Mouse (Mus musculus) CH12.LX (cell line): ENCODE data around the gene Tigar. TPM values are rescaled to one million over a fixed set of nuclear protein-coding genes. Genes with fewer than 3 reads are reported as not detected.

Source experiments
- DNase-seq: peaks from one replicate; pipeline ENCODE4 v3.0.0-alpha.2; 2013; ENCODE audit errors: extremely low read depth
- H3K27ac ChIP-seq: 2 replicates; pipeline ENCODE4 v1.5.1; 2012; ENCODE audit warnings: low read depth, mild to moderate bottlenecking, control low read depth, moderate library complexity; ENCODE audit not compliant: insufficient read depth
- H3K27me3 ChIP-seq: replicated peaks from 2 replicates; pipeline ENCODE3; 2012; ENCODE audit warnings: inconsistent platforms
- H3K36me3 ChIP-seq, 2 experiments: replicated peaks in 1 of 2; 2 replicates each; pipeline versions ENCODE3 to v1.6.1; 2012; ENCODE audit warnings: inconsistent platforms in 1 of 2, low read length in 1 of 2, mild to moderate bottlenecking in 1 of 2, mixed read lengths in 1 of 2, moderate library complexity in 1 of 2; ENCODE audit not compliant: control insufficient read depth in 1 of 2, insufficient read depth in 1 of 2
- H3K4me1 ChIP-seq, 2 experiments: 2 replicates each; pipeline ENCODE4 v1.6.1; 2012; ENCODE audit warnings: inconsistent platforms in 1 of 2, moderate library complexity in 1 of 2; ENCODE audit not compliant: insufficient read depth in 2 of 2, control insufficient read depth in 1 of 2
- H3K4me2 ChIP-seq: 2 replicates; pipeline ENCODE4 v1.6.1; 2012; ENCODE audit warnings: low read depth, mild to moderate bottlenecking, control low read depth; ENCODE audit not compliant: poor library complexity, insufficient read depth, severe bottlenecking
- H3K4me3 ChIP-seq, 3 experiments: fragments of 150-350 bp in 1 of 3; sonication (generic) in 1 of 3; replicated peaks in 1 of 3; 2 replicates each; pipeline versions ENCODE3 to v1.5.1; 2011 to 2012; ENCODE audit warnings: low read depth in 2 of 3, low read length in 2 of 3, mild to moderate bottlenecking in 2 of 3, moderate library complexity in 2 of 3, control low read depth in 1 of 3, improper control_type of control experiment in 1 of 3, inconsistent platforms in 1 of 3, mixed read lengths in 1 of 3; ENCODE audit not compliant: poor library complexity in 1 of 3
- H3K79me2 ChIP-seq: replicated peaks from 2 replicates; pipeline ENCODE4 v1.6.1; 2012; ENCODE audit warnings: mild to moderate bottlenecking, moderate library complexity; ENCODE audit not compliant: control insufficient read depth, poor library complexity, insufficient read depth, severe bottlenecking; ENCODE audit errors: extremely low read depth
- H3K9ac ChIP-seq: 2 replicates; pipeline ENCODE4 v1.6.1; 2012; ENCODE audit warnings: low read depth, mild to moderate bottlenecking, control low read depth, moderate library complexity; ENCODE audit not compliant: insufficient read depth
- H3K9me3 ChIP-seq: replicated peaks from 2 replicates; pipeline ENCODE3; 2012; ENCODE audit warnings: low read length, inconsistent platforms, mixed read lengths
- CHD2 ChIP-seq: IDR thresholded peaks from 2 replicates; pipeline ENCODE4 v1.6.1; 2011; ENCODE audit warnings: low read length, improper control_type of control experiment
- CTCF ChIP-seq, 2 experiments: IDR thresholded peaks in 1 of 2; conservative IDR thresholded peaks in 1 of 2; 2 replicates each; pipeline ENCODE4 v1.5.1; 2011 to 2012; ENCODE audit warnings: low read depth in 2 of 2, low read length in 2 of 2, improper control_type of control experiment in 1 of 2, inconsistent platforms in 1 of 2, mild to moderate bottlenecking in 1 of 2, moderate library complexity in 1 of 2
- E2F4 ChIP-seq: IDR thresholded peaks from 2 replicates; pipeline ENCODE4 v1.6.1; 2011; ENCODE audit warnings: low read depth, low read length, improper control_type of control experiment; ENCODE audit not compliant: insufficient replicate concordance
- ELF1 ChIP-seq: IDR thresholded peaks from 2 replicates; pipeline ENCODE4 v1.6.1; 2014; ENCODE audit warnings: low read depth, mild to moderate bottlenecking, inconsistent platforms, low read length, improper control_type of control experiment
- EP300 ChIP-seq: IDR thresholded peaks from 2 replicates; pipeline ENCODE4 v1.6.1; 2011; ENCODE audit warnings: low read length, improper control_type of control experiment
- GABPA ChIP-seq: IDR thresholded peaks from 2 replicates; pipeline ENCODE4 v1.6.1; 2012; ENCODE audit warnings: low read depth, low read length, improper control_type of control experiment, inconsistent platforms; ENCODE audit not compliant: insufficient replicate concordance
- HCFC1 ChIP-seq: IDR thresholded peaks from 2 replicates; pipeline ENCODE4 v1.6.1; 2012; ENCODE audit warnings: low read depth, mild to moderate bottlenecking, inconsistent platforms, low read length, improper control_type of control experiment
- KAT2A ChIP-seq: IDR thresholded peaks from 2 replicates; pipeline ENCODE4 v1.6.1; 2012; ENCODE audit warnings: low read length, improper control_type of control experiment, inconsistent platforms; ENCODE audit not compliant: insufficient replicate concordance
- MAFK ChIP-seq: IDR thresholded peaks from 2 replicates; pipeline ENCODE4 v1.6.1; 2011; ENCODE audit warnings: low read length, improper control_type of control experiment; ENCODE audit not compliant: insufficient replicate concordance
- MAZ ChIP-seq: IDR thresholded peaks from 2 replicates; pipeline ENCODE4 v1.6.1; 2012; ENCODE audit warnings: low read depth, mild to moderate bottlenecking, inconsistent platforms, low read length, improper control_type of control experiment, moderate library complexity
- PAX5 ChIP-seq: IDR thresholded peaks from 2 replicates; pipeline ENCODE4 v1.6.1; 2012; ENCODE audit warnings: low read length, inconsistent platforms, mixed read lengths
- POLR2A ChIP-seq: IDR thresholded peaks from 2 replicates; pipeline ENCODE4 v1.6.1; 2011; ENCODE audit warnings: low read depth, mild to moderate bottlenecking, improper control_type of control experiment, low read length
- POLR2AphosphoS2 ChIP-seq: IDR thresholded peaks from 2 replicates; pipeline ENCODE4 v1.6.1; 2011; ENCODE audit warnings: low read depth, low read length, improper control_type of control experiment
- SMC3 ChIP-seq: IDR thresholded peaks from 2 replicates; pipeline ENCODE4 v1.6.1; 2011; ENCODE audit warnings: low read depth, low read length, improper control_type of control experiment
- TCF12 ChIP-seq: IDR thresholded peaks from 2 replicates; pipeline ENCODE4 v1.6.1; 2014; ENCODE audit warnings: low read depth, mild to moderate bottlenecking, inconsistent platforms, low read length, improper control_type of control experiment
- USF1 ChIP-seq: IDR thresholded peaks from 2 replicates; pipeline ENCODE4 v1.6.1; 2014; ENCODE audit warnings: low read depth, mild to moderate bottlenecking, inconsistent platforms, low read length, improper control_type of control experiment
- ZKSCAN1 ChIP-seq: IDR thresholded peaks from 2 replicates; pipeline ENCODE4 v1.6.1; 2012; ENCODE audit warnings: low read depth, inconsistent platforms, low read length, improper control_type of control experiment, borderline replicate concordance
- ZMIZ1 ChIP-seq: IDR thresholded peaks from 2 replicates; pipeline ENCODE4 v1.6.1; 2012; ENCODE audit warnings: low read depth, mild to moderate bottlenecking, inconsistent platforms, low read length, improper control_type of control experiment
- ZNF384 ChIP-seq: IDR thresholded peaks from 2 replicates; pipeline ENCODE4 v1.6.1; 2012; ENCODE audit warnings: low read depth, low read length, improper control_type of control experiment, inconsistent platforms
- dilution Hi-C: fragments of 300-500 bp; cut with MboI; formaldehyde crosslinking; loops from 2 replicates; pipeline ENCODE4 v1.14.3; 2020; ENCODE audit warnings: low sequenced_read_pairs; ENCODE audit not compliant: extremely low pct_unique_long_range_greater_than_20kb, extremely low pct_ligation_motif_present
- in situ Hi-C: fragments of 300-500 bp; cut with MboI; formaldehyde crosslinking; loops from 3 replicates; pipeline ENCODE4 v1.14.3; 2019; ENCODE audit warnings: low sequenced_read_pairs, low pct_ligation_motif_present, low pct_unique_long_range_greater_than_20kb, mixed read lengths
- polyA plus RNA-seq: library from polyadenylated mRNA; unstranded; fragments of >175 nt; gene quantifications from 2 replicates; pipeline ENCODE4 v1.2.1, GENCODE M21; 2012; ENCODE audit warnings: low read depth; ENCODE audit not compliant: insufficient read length
- total RNA-seq, 2 experiments: library from RNA; depleted of rRNA; stranded (reverse); fragments of 300-350 nt in 1 of 2; fragments of >200 nt in 1 of 2; gene quantifications; 2 replicates each; pipeline ENCODE4 v1.2.3; 2012 to 2014

The Tigar gene
- total and polyA plus RNA-seq, 3 experiments, result 8.9 to 20.8 (median 11.5) TPM

DNA sequence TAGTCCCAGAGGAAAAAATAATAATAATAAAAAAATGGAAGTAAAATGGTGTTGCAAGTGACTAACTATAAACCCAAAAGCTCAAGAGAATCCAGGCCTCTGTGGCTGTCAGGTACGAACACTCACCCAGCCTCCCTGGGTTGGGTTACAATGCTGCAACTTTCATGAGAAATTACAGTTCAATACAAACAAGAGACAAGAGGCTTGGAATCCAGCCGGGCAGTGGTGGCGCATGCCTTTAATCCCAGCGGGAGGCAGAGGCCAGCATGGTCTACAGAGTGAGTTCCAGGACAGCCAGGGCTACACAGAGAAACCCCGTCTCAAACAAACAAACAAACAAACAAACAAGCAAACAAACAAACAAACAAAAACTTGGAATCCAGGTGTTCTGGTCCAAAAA lies 2.6 kb downstream of the Tigar start:
- Histone ChIP-seq H3K4me1 (peaks cover 0 to 33% of the 10 kb centered on the region in 2 experiments; a peak in 2 of 4 replicates), H3K27me3 (peaks cover 12% of the 10 kb centered on the region), H3K36me3 (peaks cover 12 to 32% of the 10 kb centered on the region in 2 experiments), H3K9me3 (no peaks in the 10 kb centered on the region), H3K4me2 (no peak overlapping the region), H3K4me3 (no peak overlapping the region), H3K9ac (no peak overlapping the region), H3K79me2 (peaks cover 15% of the 10 kb centered on the region), H3K27ac (no peak overlapping the region)
- DNase-seq, result no peak
- dilution Hi-C loops, result no loop called here
- TF ChIP-seq ELF1 (no peak), ZKSCAN1 (no peak), MAFK (no peak), PAX5 (no peak), E2F4 (no peak), CTCF (conservative IDR thresholded peaks at IDR 0.05 in 1 of 2, IDR thresholded peaks at IDR 0.05 in 1 of 2; ENCODE audit: low read depth in 2 of 2, low read length in 2 of 2) (no peak), MAZ (no peak), POLR2A (no peak), SMC3 (no peak), POLR2AphosphoS2 (no peak), HCFC1 (no peak)
- in situ Hi-C loops, result loop anchor here (10.0 to 25.0 kb wide), 2 partner anchors 142 to 319 kb away; no protein-coding TSS in a partner anchor

DNA sequence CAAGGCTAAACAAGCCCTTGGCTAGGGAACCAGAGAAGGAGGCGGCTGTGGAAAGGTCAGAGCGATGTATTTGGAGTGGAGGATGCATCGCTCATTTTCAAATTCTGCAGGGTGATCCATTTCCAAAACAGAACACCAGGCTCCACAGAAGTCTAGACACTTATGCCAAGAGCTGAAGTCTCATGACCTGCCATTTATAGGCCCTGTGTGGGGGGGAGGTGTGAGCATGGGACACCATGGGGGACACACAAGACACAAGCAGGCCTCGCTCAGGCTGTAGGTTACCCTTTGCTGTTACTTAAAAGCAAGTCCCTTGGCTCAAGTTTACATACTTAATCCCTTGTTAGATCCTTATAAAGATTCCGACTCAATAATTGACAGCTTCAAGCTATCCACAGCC lies 3.2 kb downstream of the Tigar start:
- no peak overlapping the region for H3K4me3 ChIP-seq
- H3K27me3 ChIP-seq, result peaks cover 10% of the 10 kb centered on the region
- no peaks in the 10 kb centered on the region for H3K9me3 ChIP-seq
- no peak overlapping the region for H3K9ac ChIP-seq
- no peak for DNase-seq
- in situ Hi-C loops (loop anchor here (10.0 to 25.0 kb wide), 2 partner anchors 141 to 319 kb away; no protein-coding TSS in a partner anchor), dilution Hi-C loops (no loop called here)
- H3K27ac ChIP-seq, result no peak overlapping the region
- H3K79me2 ChIP-seq, result peaks cover 15% of the 10 kb centered on the region
- H3K36me3 ChIP-seq, result peaks cover 16 to 37% of the 10 kb centered on the region in 2 experiments
- TF ChIP-seq USF1 (no peak), KAT2A (no peak), CTCF (conservative IDR thresholded peaks at IDR 0.05 in 1 of 2, IDR thresholded peaks at IDR 0.05 in 1 of 2; ENCODE audit: low read depth in 2 of 2, low read length in 2 of 2) (no peak), TCF12 (no peak), ZMIZ1 (no peak), ELF1 (no peak), SMC3 (no peak), CHD2 (no peak), EP300 (no peak), GABPA (no peak), ZNF384 (no peak)
- no peak overlapping the region for H3K4me2 ChIP-seq
- H3K4me1 ChIP-seq, result peaks cover 0 to 33% of the 10 kb centered on the region in 2 experiments; a peak in 2 of 4 replicates
